Mouse (Mus musculus) hindbrain, embryonic 14.5 days (tissue): ENCODE measurements around the gene Odr4. TPM values are rescaled to one million over a fixed set of nuclear protein-coding genes. Genes with fewer than 3 reads are reported as not detected.

Experiments used
- ATAC-seq: fragments of 200-750 bp; cut with Nextera tagmentation; 2 replicates; pipeline ENCODE4 v1.8.0; 2017; ENCODE audit warnings: moderate number of reproducible peaks, mild to moderate bottlenecking, moderate TSS enrichment, moderate library complexity; ENCODE audit not compliant: low FRiP score
- DNase-seq: peaks from one replicate; pipeline ENCODE4 v3.0.0-alpha.2; 2015; ENCODE audit warnings: low spot score
- H3K27ac ChIP-seq: fragments of 300-500 bp; sonication (generic); 2 replicates; pipeline ENCODE4 v1.5.1; 2014; ENCODE audit warnings: mild to moderate bottlenecking, moderate library complexity
- H3K27me3 ChIP-seq: fragments of 300-500 bp; sonication (generic); 2 replicates; pipeline ENCODE4 v1.6.1; 2014; ENCODE audit warnings: mild to moderate bottlenecking, low read length, mixed read lengths; ENCODE audit not compliant: control insufficient read depth, insufficient read depth
- H3K36me3 ChIP-seq: fragments of 300-500 bp; sonication (generic); replicated peaks from 2 replicates; pipeline ENCODE4 v1.6.1; 2014; ENCODE audit not compliant: control insufficient read depth, insufficient read depth
- H3K4me1 ChIP-seq: fragments of 300-500 bp; sonication (generic); replicated peaks from 2 replicates; pipeline ENCODE4 v1.6.1; 2014; ENCODE audit warnings: antibody characterized with exemption, low read length, mixed read lengths; ENCODE audit not compliant: control insufficient read depth, insufficient read depth
- H3K4me2 ChIP-seq: fragments of 300-500 bp; sonication (generic); replicated peaks from 2 replicates; pipeline ENCODE4 v1.6.1; 2014; ENCODE audit warnings: mild to moderate bottlenecking, moderate library complexity
- H3K4me3 ChIP-seq: fragments of 300-500 bp; sonication (generic); replicated peaks from 2 replicates; pipeline ENCODE4 v1.5.1; 2014; ENCODE audit warnings: mild to moderate bottlenecking, low read length
- H3K9ac ChIP-seq: fragments of 300-500 bp; sonication (generic); 2 replicates; pipeline ENCODE4 v1.6.1; 2014
- H3K9me3 ChIP-seq: fragments of 300-500 bp; sonication (generic); 2 replicates; pipeline ENCODE4 v1.6.1; 2016; ENCODE audit warnings: low read length; ENCODE audit not compliant: control insufficient read depth
- WGBS: fragments of 180-500 bp; shearing (Covaris S2); extraction: QIAGEN DNeasy Blood & Tissue Kit; methylation state at CpG from one replicate; pipeline ENCODE4 v1.1.7; 2014; 5-methylcytosine and 5-hydroxymethylcytosine counted together
- polyA plus RNA-seq: library from polyadenylated mRNA; unstranded; fragments of >200 nt; fragmentation: Nextera tagmentation; extraction: Ambion mirVana; gene quantifications from 2 replicates; pipeline ENCODE4 v1.2.1, GENCODE M21; 2014

Gene Odr4
- polyA plus RNA-seq, 1 experiment from 2014 or later = 46.1 TPM

DNA sequence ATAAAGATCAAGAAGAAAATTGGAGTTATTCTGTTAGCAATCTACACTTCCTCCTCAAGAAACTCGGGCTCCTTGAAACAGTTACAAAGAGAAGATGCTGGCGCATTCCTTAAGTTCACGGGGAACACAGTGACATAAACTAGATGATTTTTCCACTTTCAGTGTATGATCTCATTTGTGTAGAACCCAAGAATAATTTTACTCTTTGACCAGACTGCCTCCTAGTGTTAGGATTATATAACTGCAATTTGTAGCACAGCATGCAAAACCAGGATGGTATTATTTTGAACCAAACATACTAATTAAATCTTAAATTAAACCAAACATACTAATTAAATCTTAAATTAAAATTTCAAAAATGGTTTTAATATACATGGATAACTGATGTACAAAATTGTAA is 20.0 kb downstream of the Odr4 start:
- H3K9me3 ChIP-seq = no peaks in the 10 kb centered on the region
- no peak overlapping the region for H3K27ac ChIP-seq
- DNase-seq = peak; percentile 44
- H3K4me3 ChIP-seq = no peak overlapping the region
- no peaks in the 10 kb centered on the region for H3K4me1 ChIP-seq
- H3K4me2 ChIP-seq = no peak overlapping the region
- no peaks in the 10 kb centered on the region for H3K27me3 ChIP-seq
- no peak for ATAC-seq
- WGBS = 95% methylated on average over 3 of the region's 3 CpGs
- peaks cover 25% of the 10 kb centered on the region for H3K36me3 ChIP-seq
- H3K9ac ChIP-seq = no peak overlapping the region

DNA sequence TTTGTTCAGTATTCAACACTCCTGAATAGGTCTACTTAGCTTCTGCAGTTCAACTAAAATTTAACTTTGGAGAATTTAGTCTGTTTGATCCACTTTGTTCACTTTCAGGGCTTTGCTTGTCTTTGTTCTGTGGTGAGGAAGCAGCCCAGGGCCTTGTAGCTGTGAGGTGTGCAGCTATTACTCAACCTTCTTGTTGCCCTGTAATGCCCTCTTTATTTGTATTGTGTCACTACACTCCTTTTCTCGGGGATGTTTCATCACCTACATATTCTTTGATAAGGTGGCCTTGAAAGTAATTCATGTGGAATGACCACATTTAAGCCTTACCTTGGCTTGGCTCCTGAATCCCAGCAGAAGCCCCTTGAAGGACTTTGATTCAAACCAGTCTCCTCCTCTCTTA is 32.0 kb downstream of the Odr4 start:
- WGBS = 97% methylated on average over 1 of the region's 1 CpGs
- H3K4me1 ChIP-seq = no peaks in the 10 kb centered on the region
- no peak for ATAC-seq
- H3K27ac ChIP-seq = no peak overlapping the region
- no peak overlapping the region for H3K4me3 ChIP-seq
- no peaks in the 10 kb centered on the region for H3K27me3 ChIP-seq
- no peaks in the 10 kb centered on the region for H3K9me3 ChIP-seq
- no peak overlapping the region for H3K4me2 ChIP-seq
- no peak for DNase-seq
- peaks cover 28% of the 10 kb centered on the region for H3K36me3 ChIP-seq
- H3K9ac ChIP-seq = no peak overlapping the region

DNA sequence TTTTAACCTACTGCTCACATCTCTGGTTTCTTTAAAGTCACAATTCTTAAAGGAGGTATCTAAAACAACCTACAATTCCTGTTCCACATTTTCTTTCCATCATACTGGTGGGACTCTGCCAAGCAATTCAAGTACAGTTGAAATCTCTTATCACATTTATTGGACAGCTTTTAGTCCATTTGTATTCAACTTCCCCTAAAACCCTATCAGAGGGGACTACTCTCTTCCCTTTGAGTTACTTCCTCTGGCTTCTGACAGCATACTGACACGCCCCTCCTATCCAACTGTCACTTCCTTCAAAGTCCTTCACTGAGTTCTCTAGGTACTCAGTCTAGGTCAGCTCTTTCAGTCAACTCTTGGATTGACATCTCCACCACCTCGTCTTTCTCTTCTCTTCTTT is 57.8 kb downstream of the Odr4 start:
- H3K9ac ChIP-seq = no peak overlapping the region
- no peaks in the 10 kb centered on the region for H3K4me1 ChIP-seq
- H3K4me2 ChIP-seq = no peak overlapping the region
- WGBS = 71% methylated on average over 2 of the region's 2 CpGs
- ATAC-seq (no peak), DNase-seq (no peak)
- H3K4me3 ChIP-seq = no peak overlapping the region
- no peaks in the 10 kb centered on the region for H3K9me3 ChIP-seq
- no peaks in the 10 kb centered on the region for H3K27me3 ChIP-seq
- H3K27ac ChIP-seq = no peak overlapping the region
- H3K36me3 ChIP-seq = no peaks in the 10 kb centered on the region

- no peak for ATAC-seq
- 93% methylated on average over 1 of the region's 1 CpGs for WGBS
- Histone ChIP-seq H3K27ac (no peak within 1 kb of the TSS), H3K9me3 (no peaks in the 10 kb centered on the region), H3K4me1 (no peaks in the 10 kb centered on the region), H3K4me3 (no peak within 1 kb of the TSS), H3K27me3 (no peaks in the 10 kb centered on the region), H3K36me3 (no peaks in the 10 kb centered on the region), H3K9ac (no peak within 1 kb of the TSS), H3K4me2 (no peak within 1 kb of the TSS)
- no peak for DNase-seq
These were observed 73.7 kb downstream of the Odr4 start, which contains the start of gene Pdc for GRCm38 (mm10) chr1:150319205-150319604. TSS of gene Pdc (plus strand) at chr1:150319417.

Other genes with a start within 250 kb of the Odr4 start
- gene Pdc, start 73.7 kb downstream of the Odr4 start, polyA plus RNA-seq = not detected in 2 replicates
- 118 and 130 TPM in 2 replicates for gene Tpr, start 242 bp downstream of the Odr4 start, polyA plus RNA-seq
- 0.75 and 0.90 TPM in 2 replicates for gene Prg4, start 73.1 kb upstream of the Odr4 start, polyA plus RNA-seq